Comparison of ENCODE assay signal across 8 mouse cellular contexts in the genomic region with DNA sequence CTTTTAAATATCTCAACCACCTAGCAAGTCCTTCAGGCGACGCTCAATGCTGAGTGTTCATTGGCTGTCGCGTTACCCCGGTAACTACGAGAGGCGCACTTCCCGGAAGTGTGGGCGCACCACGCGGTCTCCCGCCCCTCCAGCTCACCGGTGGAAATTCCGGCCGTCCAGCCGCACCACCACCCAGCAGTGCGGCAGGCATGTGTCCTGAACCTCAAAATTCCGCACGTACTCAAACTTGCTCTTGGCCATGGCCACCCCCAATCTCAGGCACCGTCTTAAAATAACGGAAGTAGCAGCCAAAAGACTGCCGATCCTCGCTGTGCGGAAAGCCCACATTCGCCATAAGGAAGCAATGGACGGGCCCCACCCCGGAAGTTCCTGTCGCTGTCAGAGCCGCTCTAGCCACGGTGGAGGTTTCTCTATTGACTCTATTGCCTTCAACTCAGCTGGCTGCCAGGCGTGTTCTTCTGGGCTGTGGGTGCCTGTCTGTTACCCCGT. TPM values are rescaled to one million over a fixed set of nuclear protein-coding genes. Genes with fewer than 3 reads are reported as not detected.
DNase-seq lines count a peak whose midpoint lies in the region; ATAC-seq and TF ChIP-seq lines count a peak whose summit lies in the region.

A gene (minus strand): TSS at position 368 of the 501 bp plus-strand sequence.

- no peaks in the 10 kb centered on the region for H3K27me3 ChIP-seq in C2C12 (ENCODE audit: control insufficient read depth, insufficient read depth, insufficient read length)
- H3K27me3 ChIP-seq in erythroblast, embryonic 14.5 days (ENCODE audit: control insufficient read depth), result no peaks in the 10 kb centered on the region
- no peaks in the 10 kb centered on the region for H3K27me3 ChIP-seq in heart, embryonic 12.5 days (replicated peaks)
- H3K27me3 ChIP-seq in kidney, postnatal 0 days (ENCODE audit: insufficient read depth, low read length), result no peaks in the 10 kb centered on the region
- H3K27me3 ChIP-seq in liver, embryonic 11.5 days (replicated peaks; ENCODE audit: control insufficient read depth, insufficient read depth, low read length), result no peaks in the 10 kb centered on the region
- no peaks in the 10 kb centered on the region for H3K27me3 ChIP-seq in stomach, embryonic 14.5 days (ENCODE audit: control insufficient read depth, insufficient read depth, low read length)

- no peak within 1 kb of the TSS for H3K27ac ChIP-seq in heart, embryonic 12.5 days (ENCODE audit: poor library complexity, severe bottlenecking)
- H3K27ac ChIP-seq in kidney, postnatal 0 days, result peak within 1 kb of the TSS; percentile 73; the same call in 1 of the 2 replicates
- no peak within 1 kb of the TSS for H3K27ac ChIP-seq in liver, embryonic 11.5 days (ENCODE audit: low read depth, low read length)
- H3K27ac ChIP-seq in stomach, embryonic 14.5 days (ENCODE audit: low read length), result no peak within 1 kb of the TSS

- H3K9me3 ChIP-seq in erythroblast, embryonic 14.5 days (ENCODE audit: control insufficient read depth, low read length), result no peaks in the 10 kb centered on the region
- H3K9me3 ChIP-seq in heart, embryonic 12.5 days (replicated peaks), result no peaks in the 10 kb centered on the region
- H3K9me3 ChIP-seq in kidney, postnatal 0 days (replicated peaks; ENCODE audit: low read length), result no peaks in the 10 kb centered on the region
- no peaks in the 10 kb centered on the region for H3K9me3 ChIP-seq in liver, embryonic 11.5 days (ENCODE audit: control insufficient read depth, low read length)
- no peaks in the 10 kb centered on the region for H3K9me3 ChIP-seq in stomach, embryonic 14.5 days (ENCODE audit: control insufficient read depth, low read depth, low read length)

- peak; percentile 98 for ATAC-seq in heart, embryonic 12.5 days (ENCODE audit: insufficient number of reproducible peaks, low FRiP score)
- peak; percentile 98 for ATAC-seq in kidney, postnatal 0 days (replicated peaks; ENCODE audit: low FRiP score, low read depth)
- ATAC-seq in liver, embryonic 11.5 days (replicated peaks; ENCODE audit: low FRiP score), result peak; percentile 99
- peak; percentile 99 for ATAC-seq in stomach, embryonic 14.5 days (ENCODE audit: insufficient number of reproducible peaks, insufficient read depth, low FRiP score, low read depth)

- peak within 1 kb of the TSS; percentile 85 for H3K4me2 ChIP-seq in heart, embryonic 12.5 days
- peak within 1 kb of the TSS; percentile 67 for H3K4me2 ChIP-seq in kidney, postnatal 0 days (ENCODE audit: low read length)
- H3K4me2 ChIP-seq in liver, embryonic 11.5 days, result peak within 1 kb of the TSS; percentile 86
- H3K4me2 ChIP-seq in stomach, embryonic 14.5 days (replicated peaks; ENCODE audit: low read depth, low read length), result peak within 1 kb of the TSS; percentile 59

- under 1% methylated on average over 32 of the region's 32 CpGs for whole genome bisulfite sequencing in heart, embryonic 12.5 days
- under 1% methylated on average over 32 of the region's 32 CpGs for WGBS in kidney, postnatal 0 days
- WGBS in liver, embryonic 11.5 days, result under 1% methylated on average over 32 of the region's 32 CpGs
- WGBS in stomach, embryonic 14.5 days, result under 1% methylated on average over 32 of the region's 32 CpGs

- no peaks in the 10 kb centered on the region for H3K79me3 ChIP-seq in C2C12 (ENCODE audit: low read depth)

- H3ac ChIP-seq in C2C12 (ENCODE audit: control insufficient read depth, insufficient read length, low read depth), result peak within 1 kb of the TSS; percentile 88

- peaks cover 11% of the 10 kb centered on the region for H3K36me3 ChIP-seq in C2C12 (ENCODE audit: control insufficient read depth, insufficient read depth)
- H3K36me3 ChIP-seq in erythroblast, embryonic 14.5 days (ENCODE audit: control insufficient read depth), result peaks cover 29% of the 10 kb centered on the region
- H3K36me3 ChIP-seq in heart, embryonic 12.5 days, result peaks cover 28% of the 10 kb centered on the region
- H3K36me3 ChIP-seq in kidney, postnatal 0 days (ENCODE audit: insufficient read depth, low read length), result peaks cover 8% of the 10 kb centered on the region; the same call in 1 of the 2 replicates
- peaks cover under 1% of the 10 kb centered on the region for H3K36me3 ChIP-seq in liver, embryonic 11.5 days (ENCODE audit: control insufficient read depth, insufficient read depth, low read length)
- peaks cover 2% of the 10 kb centered on the region; the same call in 1 of the 2 replicates for H3K36me3 ChIP-seq in stomach, embryonic 14.5 days (ENCODE audit: control insufficient read depth, insufficient read depth, low read length)

- peak within 1 kb of the TSS; percentile 55 for H3K9ac ChIP-seq in heart, embryonic 12.5 days
- 0 out of 2 replicates have a peak within 1 kb of the TSS, but pooled peaks have one; percentile 49 for H3K9ac ChIP-seq in kidney, postnatal 0 days (ENCODE audit: low read depth, low read length)
- H3K9ac ChIP-seq in liver, embryonic 11.5 days (ENCODE audit: low read depth, low read length), result peak within 1 kb of the TSS; percentile 66
- H3K9ac ChIP-seq in stomach, embryonic 14.5 days (replicated peaks; ENCODE audit: low read depth, low read length), result no peak within 1 kb of the TSS; the same call in 1 of the 2 replicates

- no peak for TF ChIP-seq CTCF in C2C12 (IDR thresholded peaks at IDR 0.05; ENCODE audit: control insufficient read depth, insufficient read depth, insufficient read length)
- no peak for TF ChIP-seq CTCF in brain, embryonic 14.5 days (IDR thresholded peaks at IDR 0.05; ENCODE audit: borderline replicate concordance, extremely low read depth, insufficient read depth, insufficient read length)
- TF ChIP-seq CTCF in kidney, postnatal 0 days (IDR thresholded peaks at IDR 0.05; ENCODE audit: low read depth), result 0 out of 2 replicates have a peak, but pooled peaks have one; percentile 3

- DNase-seq in brain, embryonic 14.5 days (ENCODE audit: low read depth), result peak; percentile 98
- peak; percentile 98 for DNase-seq in kidney, postnatal 0 days (ENCODE audit: low spot score)
- peak; percentile 93 for DNase-seq in liver, embryonic 11.5 days (ENCODE audit: low spot score)
- DNase-seq in naive thymus-derived CD4-positive, alpha-beta T cell, adult 2 months (ENCODE audit: low read depth), result peak; percentile 98

- H3K79me2 ChIP-seq in C2C12 (ENCODE audit: control insufficient read depth, insufficient read depth), result no peaks in the 10 kb centered on the region

- H3K4me3 ChIP-seq in C2C12 (ENCODE audit: insufficient read depth, poor library complexity, severe bottlenecking), result peak within 1 kb of the TSS; percentile 48
- H3K4me3 ChIP-seq in erythroblast, embryonic 14.5 days (replicated peaks), result peak within 1 kb of the TSS; percentile 84
- H3K4me3 ChIP-seq in heart, embryonic 12.5 days, result peak within 1 kb of the TSS; percentile 70
- peak within 1 kb of the TSS; percentile 77 for H3K4me3 ChIP-seq in kidney, postnatal 0 days (replicated peaks; ENCODE audit: low read depth, low read length)
- peak within 1 kb of the TSS; percentile 60 for H3K4me3 ChIP-seq in liver, embryonic 11.5 days (ENCODE audit: low read depth, low read length)
- H3K4me3 ChIP-seq in stomach, embryonic 14.5 days (ENCODE audit: low read depth, low read length), result peak within 1 kb of the TSS; percentile 48

- TF ChIP-seq POLR2A in brain, embryonic 14.5 days (IDR thresholded peaks at IDR 0.05; ENCODE audit: borderline replicate concordance, extremely low read depth, insufficient read depth, insufficient read length, poor library complexity, severe bottlenecking), result 0 out of 2 replicates have a peak, but pooled peaks have one; percentile 2

- peaks cover 15% of the 10 kb centered on the region for H3K4me1 ChIP-seq in erythroblast, embryonic 14.5 days (ENCODE audit: control insufficient read depth)
- H3K4me1 ChIP-seq in heart, embryonic 12.5 days (replicated peaks), result no peaks in the 10 kb centered on the region; the same call in 1 of the 2 replicates
- 0 out of 2 replicates have a peak, but pooled peaks cover 4% of the 10 kb centered on the region for H3K4me1 ChIP-seq in kidney, postnatal 0 days (replicated peaks; ENCODE audit: insufficient read depth, low read length)
- peaks cover 2% of the 10 kb centered on the region for H3K4me1 ChIP-seq in liver, embryonic 11.5 days (replicated peaks; ENCODE audit: control insufficient read depth, insufficient read depth, low read length)
- no peaks in the 10 kb centered on the region for H3K4me1 ChIP-seq in stomach, embryonic 14.5 days (ENCODE audit: control insufficient read depth, insufficient read depth, low read length)

TF ChIP-seq in C2C12, 6 proteins besides CTCF, POLR2A, EP300 and RAD21:
- no peak for TF ChIP-seq FOSL1 (IDR thresholded peaks at IDR 0.05; ENCODE audit: insufficient read depth, low read length, poor library complexity, severe bottlenecking)
- TF ChIP-seq USF1 (IDR thresholded peaks at IDR 0.05; ENCODE audit: low read depth), result no peak
- peak; percentile 85 for TF ChIP-seq MAX (IDR thresholded peaks at IDR 0.05)

RNA-seq across cellular contexts. Expression of the gene that starts here (rescaled TPM):
- 28.5 TPM for polyA plus RNA-seq in C2C12 (2012; fragmentation: generic; extraction: Trizol)
- polyA plus RNA-seq in brain, embryonic 14.5 days (2012; rRNA removed), result 12.0 and 12.2 TPM in 2 replicates
- 0.18 and 0.53 TPM in 2 replicates for polyA plus RNA-seq in erythroblast, embryonic 14.5 days (2012)
- polyA plus RNA-seq in heart, embryonic 12.5 days (2016; fragmentation: Nextera tagmentation; extraction: Ambion mirVana), result 8.6 and 9.2 TPM in 2 replicates
- 12.1 and 12.4 TPM in 2 replicates for polyA plus RNA-seq in kidney, postnatal 0 days (2015; fragmentation: Nextera tagmentation; extraction: Ambion mirVana)
- polyA plus RNA-seq in liver, embryonic 11.5 days (2014; fragmentation: Nextera tagmentation; extraction: Ambion mirVana), result 18.2 and 19.1 TPM in 2 replicates
- polyA plus RNA-seq in stomach, embryonic 14.5 days (2014; fragmentation: Nextera tagmentation; extraction: Ambion mirVana), result 13.7 and 14.5 TPM in 2 replicates
